Mouse (Mus musculus) heart, postnatal 14 days (tissue): ENCODE data around the gene Slc6a12. TPM values are rescaled to one million over a fixed set of nuclear protein-coding genes. Genes with fewer than 3 reads are reported as not detected.

Experiments
- DNase-seq, 2 experiments: peaks; one replicate each; pipeline ENCODE4 v3.0.0; 2021 to 2022
- intact Hi-C: fragments of 180-260 bp; cut with DNase I; formaldehyde crosslinking; loops from one replicate; pipeline ENCODE4 v1.15.1; 2025
- microRNA-seq, 2 experiments: library from miRNA; unstranded; fragments of <30 nt; microRNA quantifications; one replicate each; pipeline ENCODE4 v1.2.0; 2021 to 2022
- total RNA-seq, 2 experiments: library from RNA; stranded (reverse); gene quantifications; 2 replicates each; pipeline ENCODE4 v1.2.3; 2021

Gene Slc6a12
- total RNA-seq, 2 experiments from 2014 or later, result not detected

DNA sequence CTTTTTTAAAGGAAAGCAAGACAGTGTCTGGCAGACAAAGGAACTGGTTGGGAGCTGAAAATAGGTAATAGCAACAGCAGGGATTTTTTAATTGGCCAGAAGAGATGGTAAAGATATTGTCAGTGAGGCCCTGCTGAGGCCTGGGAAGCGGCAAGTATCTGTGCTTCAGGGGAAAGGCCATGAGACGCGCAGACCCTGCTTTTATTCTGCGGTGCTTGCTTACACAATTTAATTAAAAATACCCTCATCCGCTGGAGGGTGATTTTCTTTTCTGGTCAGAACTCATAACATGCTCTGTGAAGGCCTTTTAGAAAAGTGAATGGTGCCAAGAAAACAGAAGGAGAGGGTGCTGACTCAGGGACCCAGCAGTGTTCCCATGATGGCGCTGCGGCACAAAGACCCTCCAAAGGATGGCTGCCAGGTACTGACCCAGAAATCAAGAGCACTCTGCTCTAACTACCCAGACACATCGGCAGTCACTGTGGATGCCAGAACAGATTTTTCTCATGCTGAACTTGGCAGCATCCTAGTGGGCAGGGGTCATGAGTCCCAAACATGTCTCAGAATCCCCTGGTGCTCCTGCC is 59.9 kb downstream of the Slc6a12 start:
- DNase-seq, result no peak
- intact Hi-C loops, result no loop called here

DNA sequence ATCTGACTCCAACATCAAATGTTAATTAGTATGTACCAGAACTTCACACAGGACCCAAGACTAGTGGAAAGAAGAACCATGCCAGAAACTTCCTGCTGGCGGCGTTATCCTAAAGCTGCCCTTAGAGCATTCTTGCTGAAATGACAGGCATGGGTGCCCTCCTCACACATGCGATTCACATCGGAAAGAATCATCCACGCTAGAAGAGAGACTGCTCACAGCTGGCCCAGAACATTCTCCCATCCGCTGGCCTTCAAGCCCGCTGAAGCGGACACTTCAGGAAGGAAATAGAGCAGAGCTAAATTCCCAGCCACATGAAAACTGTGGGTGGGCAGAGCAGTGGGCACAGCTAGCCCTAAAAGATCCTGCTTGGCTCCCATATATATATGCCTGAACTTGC is 62.4 kb downstream of the Slc6a12 start:
- intact Hi-C loops, result no loop called here
- no peak for DNase-seq

DNA sequence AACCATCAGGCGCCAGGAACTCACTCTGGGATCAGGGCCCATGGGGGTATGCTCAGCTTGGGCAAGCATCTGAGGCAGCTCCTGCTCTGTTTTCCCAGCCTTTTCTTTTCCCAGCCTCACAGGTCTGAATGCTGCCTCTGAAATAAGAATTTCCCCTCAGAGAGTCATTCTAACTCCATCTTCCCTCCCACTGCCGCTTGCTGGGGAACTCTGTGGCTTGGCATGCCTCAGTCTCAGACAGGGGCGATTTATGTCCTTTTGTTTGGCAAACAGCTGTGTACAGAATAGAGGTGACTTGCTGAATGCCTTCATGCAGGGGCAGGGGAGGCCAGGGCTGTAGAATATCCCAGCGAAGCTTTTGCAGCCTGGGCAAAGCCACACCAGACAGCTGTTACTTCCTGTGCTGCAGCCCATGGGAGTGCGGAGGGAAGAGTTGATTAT is 64.7 kb downstream of the Slc6a12 start:
- intact Hi-C loops, result no loop called here
- DNase-seq, result no peak

DNA sequence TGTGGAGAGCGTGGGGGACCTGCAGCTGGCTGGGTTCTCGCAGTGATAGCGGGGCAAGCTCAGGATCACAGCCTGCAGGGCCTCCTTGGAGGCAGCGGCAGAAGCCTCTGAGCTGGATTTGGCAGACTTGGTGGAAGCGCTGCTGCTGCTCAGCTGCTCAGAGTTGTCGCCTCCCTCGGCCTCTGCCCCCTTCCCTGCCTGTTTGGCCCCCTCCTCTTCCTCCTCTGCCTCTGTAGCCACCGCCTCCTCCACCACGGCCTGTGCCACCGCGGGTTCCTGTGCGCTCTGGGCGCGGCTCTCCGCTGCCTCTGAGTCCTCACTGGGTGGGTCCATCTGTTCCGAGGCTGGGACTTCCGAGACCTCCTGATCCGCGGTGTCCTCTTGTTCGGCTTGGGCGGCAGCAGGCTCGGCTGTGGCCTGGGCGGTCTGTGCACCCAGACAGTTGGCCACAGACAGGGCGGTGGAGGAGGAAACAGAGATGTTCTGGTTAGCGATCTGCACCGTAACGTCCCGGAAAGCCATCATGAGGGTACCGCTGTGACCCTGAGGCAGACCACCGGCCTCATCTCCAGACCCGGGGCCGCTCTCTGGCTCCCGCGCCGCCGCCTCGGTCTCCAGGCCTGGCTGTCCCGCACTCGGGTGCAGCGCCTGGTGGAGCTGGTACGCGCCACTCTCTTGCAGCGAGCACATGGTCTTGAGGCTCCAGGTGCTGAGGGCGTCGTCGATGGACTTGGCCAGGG is 69.9 kb downstream of the Slc6a12 start:
- intact Hi-C loops, result no loop called here
- DNase-seq, result peak; percentile 14 to 16

Small RNAs within 50 kb of the gene (microRNA-seq; reads per million reads assigned to microRNA genes)
- gene Gm24855, result 0 reads per million in 2 experiments

Other genes starting within 250 kb of the Slc6a12 start
- gene Mical3, start 212.1 kb upstream of the Slc6a12 start, total RNA-seq, result 100 to 1,000 TPM; 114 to 124 TPM
- 1 to 10 TPM; 8.1 to 8.4 TPM for gene Pex26, start 159.4 kb upstream of the Slc6a12 start, total RNA-seq
- 100 to 1,000 TPM in 1 of 2 experiments, 10 to 100 TPM in 1; 78.5 to 115 TPM for gene Tuba8, start 132.4 kb upstream of the Slc6a12 start, total RNA-seq
- gene Usp18, start 97.2 kb upstream of the Slc6a12 start, total RNA-seq, result 1 to 10 TPM in 1 of 2 experiments, under 1 TPM in 1; 0.86 to 1.0 TPM
- 1 to 10 TPM in 1 of 2 experiments, under 1 TPM in 1; 0.19 to 1.3 TPM for gene Slc6a13, start 42.8 kb upstream of the Slc6a12 start, total RNA-seq
- under 1 TPM; 0.78 to 0.84 TPM for gene Iqsec3, start 130.6 kb downstream of the Slc6a12 start, total RNA-seq